Mouse (Mus musculus) cerebellum, adult 9-10 months (tissue): ENCODE data around the gene Slc46a1.

Experiments
- DNase-seq: peaks from one replicate; pipeline ENCODE4 v3.0.0; 2022

Slc46a1 gene

GRCm38 (mm10) chr11:78465568-78466180 lies at the start of gene Slc46a1:
TSS of gene Slc46a1 (plus strand) at chr11:78465697.
- DNase-seq = peak; percentile 63

- no peak for DNase-seq
Observed at GRCm38 (mm10) chr11:78416854-78417253, 48.6 kb upstream of the Slc46a1 start.

GRCm38 (mm10) chr11:78420263-78420889 lies 45.1 kb upstream of the Slc46a1 start:
- DNase-seq = no peak

- DNase-seq = no peak
Observed at GRCm38 (mm10) chr11:78421201-78422009, 44.1 kb upstream of the Slc46a1 start.

- no peak for DNase-seq
Observed at GRCm38 (mm10) chr11:78422055-78422819, 43.3 kb upstream of the Slc46a1 start, which contains the start of gene Slc13a2. TSS of gene Slc13a2 (minus strand) at chr11:78422217.

- DNase-seq = peak; percentile 15
Observed at GRCm38 (mm10) chr11:78424352-78424751, 41.1 kb upstream of the Slc46a1 start.

- DNase-seq = no peak
Observed at GRCm38 (mm10) chr11:78425572-78425971, 39.9 kb upstream of the Slc46a1 start.

GRCm38 (mm10) chr11:78427655-78428054 lies 37.8 kb upstream of the Slc46a1 start:
- no peak for DNase-seq

GRCm38 (mm10) chr11:78428309-78428708 lies 37.2 kb upstream of the Slc46a1 start:
- DNase-seq = no peak

- DNase-seq = no peak
Observed at GRCm38 (mm10) chr11:78430195-78430878, 35.2 kb upstream of the Slc46a1 start.

- no peak for DNase-seq
Observed at GRCm38 (mm10) chr11:78431176-78431575, 34.3 kb upstream of the Slc46a1 start.

- no peak for DNase-seq
Observed at GRCm38 (mm10) chr11:78434052-78434451, 31.4 kb upstream of the Slc46a1 start.

- no peak for DNase-seq
Observed at GRCm38 (mm10) chr11:78435776-78436349, 29.6 kb upstream of the Slc46a1 start.

GRCm38 (mm10) chr11:78437182-78437581 lies 28.3 kb upstream of the Slc46a1 start:
- no peak for DNase-seq

- DNase-seq = no peak
Observed at GRCm38 (mm10) chr11:78438399-78438930, 27.0 kb upstream of the Slc46a1 start.

- no peak for DNase-seq
Observed at GRCm38 (mm10) chr11:78443115-78443514, 22.4 kb upstream of the Slc46a1 start.

GRCm38 (mm10) chr11:78447168-78447567 lies 18.3 kb upstream of the Slc46a1 start:
- DNase-seq = no peak

- no peak for DNase-seq
Observed at GRCm38 (mm10) chr11:78448242-78448641, 17.3 kb upstream of the Slc46a1 start.

GRCm38 (mm10) chr11:78450337-78450736 lies 15.2 kb upstream of the Slc46a1 start:
- DNase-seq = no peak

GRCm38 (mm10) chr11:78453675-78454074 lies 11.8 kb upstream of the Slc46a1 start:
- peak; percentile 51 for DNase-seq

GRCm38 (mm10) chr11:78454276-78454675 lies 11.2 kb upstream of the Slc46a1 start:
- no peak for DNase-seq

- DNase-seq = no peak
Observed at GRCm38 (mm10) chr11:78455308-78455707, 10.2 kb upstream of the Slc46a1 start.
